ENCODE assay signal across 9 mouse cellular contexts in genomic region chr11:74555716-74556374, GRCm38 (mm10). TPM values are rescaled to one million over a fixed set of nuclear protein-coding genes. Genes with fewer than 3 reads are reported as not detected.
DNase-seq lines count a peak whose midpoint lies in the region; ATAC-seq and TF ChIP-seq lines count a peak whose summit lies in the region.
"Had no signal": no experiment of that assay in that cellular context is flagged by ENCODE, and none has a peak within 500 bp of the region (broad histone marks: within the 10 kb centered on the region; RNA-seq: fewer than 3 reads in every experiment).

No protein-coding gene starts in this region.

- H3K36me3 ChIP-seq in midbrain, embryonic 13.5 days, result no peaks in the 10 kb centered on the region

- no peak overlapping the region for H3K4me2 ChIP-seq in midbrain, embryonic 13.5 days (replicated peaks)

- 51% methylated on average over 9 of the region's 9 CpGs for WGBS in cerebellum, adult 2 months
- WGBS in midbrain, embryonic 13.5 days, result 40% methylated on average over 9 of the region's 9 CpGs

- no peak for TF ChIP-seq POLR2A in cerebellum, adult 2 months (IDR thresholded peaks at IDR 0.05; ENCODE audit: borderline replicate concordance, insufficient read depth, low read length)

- H3K4me3 ChIP-seq in cerebellum, adult 2 months (replicated peaks; ENCODE audit: insufficient read depth, low read depth, low read length), result no peak overlapping the region
- no peak overlapping the region for H3K4me3 ChIP-seq in midbrain, embryonic 13.5 days (replicated peaks)

- ATAC-seq in cerebellum, adult (ENCODE audit: insufficient number of reproducible peaks, low FRiP score, low TSS enrichment), result no peak
- no peak for ATAC-seq in midbrain, embryonic 13.5 days

- no peak for TF ChIP-seq CTCF in cerebellum, adult 2 months (IDR thresholded peaks at IDR 0.05; ENCODE audit: borderline replicate concordance, insufficient read depth, low read depth, low read length)

- H3K9me3 ChIP-seq in midbrain, embryonic 13.5 days, result no peaks in the 10 kb centered on the region

- H3K27ac ChIP-seq in cerebellum, adult 2 months (ENCODE audit: insufficient read depth, low read length), result peak overlapping the region; percentile 24; the same call in 1 of the 2 replicates
- H3K27ac ChIP-seq in midbrain, embryonic 13.5 days, result peak overlapping the region; percentile 88
- H3K27ac ChIP-seq: macrophage had no signal

- peaks cover 28% of the 10 kb centered on the region for H3K4me1 ChIP-seq in cerebellum, adult 2 months (ENCODE audit: control insufficient read depth, insufficient read depth, low read length)
- H3K4me1 ChIP-seq in midbrain, embryonic 13.5 days (replicated peaks), result peaks cover 23% of the 10 kb centered on the region

- peak in 1 of 2 experiments; percentile 55 for DNase-seq in cerebellum, adult 2 months
- peak; percentile 60 for DNase-seq in NIH3T3 (ENCODE audit: low read depth)
- peak; percentile 18 for DNase-seq in heart, adult 8-10 months (ENCODE audit: low spot score)
- peak; percentile 46 for DNase-seq in kidney, postnatal 14 days
- DNase-seq in thymus, postnatal 25 days, result peak; percentile 85
- DNase-seq in cerebellum, adult 9-10 months, result no peak

- H3K9ac ChIP-seq in midbrain, embryonic 13.5 days (replicated peaks), result 0 out of 2 replicates have a peak overlapping the region, but pooled peaks have one; percentile 25

- H3K27me3 ChIP-seq in cerebellum, adult 2 months (ENCODE audit: control insufficient read depth, insufficient read depth, low read length), result no peaks in the 10 kb centered on the region
- no peaks in the 10 kb centered on the region for H3K27me3 ChIP-seq in midbrain, embryonic 13.5 days

RNA-seq across cellular contexts. Expression of gene Rap1gap2, which starts 54.9 kb away (rescaled TPM):
- polyA plus RNA-seq in cerebellum, adult 2 months (2012; rRNA removed), result 67.5 and 71.0 TPM in 2 replicates
- total RNA-seq in heart, adult 8-10 months (2022), result 10 to 100 TPM; 74.3 to 93.7 (median 83.1) TPM
- polyA plus RNA-seq in midbrain, embryonic 13.5 days (2015; fragmentation: Nextera tagmentation; extraction: Ambion mirVana), result 7.3 and 10.4 TPM in 2 replicates
